ENCODE assay signal across 8 mouse cellular contexts in the genomic region with DNA sequence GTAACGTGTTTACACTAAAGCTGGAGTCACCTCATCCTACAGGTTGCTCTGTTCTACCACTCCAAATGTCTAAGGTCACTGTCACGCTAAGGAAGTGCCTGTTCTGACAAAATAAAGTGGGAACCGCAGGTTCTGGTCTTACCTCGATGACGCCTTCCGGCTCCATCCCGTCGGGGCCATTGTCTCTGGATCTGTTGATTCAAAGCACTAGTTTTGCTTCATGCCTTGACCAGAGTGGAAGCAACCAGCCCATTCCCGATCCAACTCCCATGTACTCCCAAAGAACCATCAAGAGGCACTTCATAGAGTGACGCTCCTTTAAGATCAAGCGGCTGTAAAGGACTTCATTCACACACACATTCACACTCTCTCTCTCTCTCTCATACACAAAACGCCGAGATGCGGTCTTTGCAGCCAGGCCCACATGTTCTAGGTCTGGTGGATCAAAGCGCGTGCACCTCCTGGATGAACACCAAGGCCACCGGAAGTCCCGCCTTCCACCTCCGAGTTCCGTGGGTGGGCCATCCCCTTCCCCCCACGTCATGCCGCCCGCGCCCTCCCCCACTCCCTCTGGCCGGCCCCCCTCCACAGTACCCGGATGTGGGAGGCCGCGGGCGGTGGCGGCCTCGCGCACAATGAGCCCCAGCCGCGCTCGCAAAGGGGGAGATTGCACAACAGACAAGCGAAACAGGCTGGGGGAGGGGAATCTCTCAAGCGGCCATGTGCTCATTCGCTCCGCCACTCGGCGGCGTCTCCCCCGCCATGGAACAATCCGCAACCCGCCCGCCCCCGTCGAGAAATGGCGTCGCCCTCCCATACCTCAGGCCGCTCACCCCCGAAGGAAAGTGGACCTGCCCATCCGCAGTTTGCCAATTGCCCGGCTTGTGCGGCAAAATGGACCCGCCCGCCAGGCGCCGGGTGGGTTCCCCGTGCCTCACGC. TPM values are rescaled to one million over a fixed set of nuclear protein-coding genes. Genes with fewer than 3 reads are reported as not detected.
DNase-seq lines count a peak whose midpoint lies in the region; ATAC-seq and TF ChIP-seq lines count a peak whose summit lies in the region.

No protein-coding gene starts in this region.

- under 1% methylated on average over 58 of the region's 61 CpGs for WGBS in forebrain, embryonic 14.5 days
- 1% methylated on average over 60 of the region's 61 CpGs for WGBS in lung, adult 2 months

- peak; percentile 57 for ATAC-seq in cerebellum, adult (ENCODE audit: insufficient number of reproducible peaks, low FRiP score, low TSS enrichment)
- ATAC-seq in forebrain, embryonic 14.5 days = peak; percentile 72
- peak; percentile 65 for ATAC-seq in neutrophil, adult 5-6 weeks (ENCODE audit: extremely low read depth, insufficient number of reproducible peaks, low FRiP score, poor library complexity, severe bottlenecking)

- H3K27ac ChIP-seq in ES-Bruce4 (ENCODE audit: insufficient read depth, low read length) = peak overlapping the region; percentile 59
- H3K27ac ChIP-seq in forebrain, embryonic 14.5 days (ENCODE audit: low read depth, low read length) = peak overlapping the region; percentile 97

- H3K4me1 ChIP-seq in ES-Bruce4 (ENCODE audit: control insufficient read depth, insufficient read depth, low read length) = no peaks in the 10 kb centered on the region
- H3K4me1 ChIP-seq in forebrain, embryonic 14.5 days (ENCODE audit: control insufficient read depth, insufficient read depth, low read length) = peaks cover 16% of the 10 kb centered on the region
- peaks cover 8% of the 10 kb centered on the region; the same call in 1 of the 2 replicates for H3K4me1 ChIP-seq in lung, adult 2 months (ENCODE audit: control insufficient read depth, insufficient read depth, low read length)

- peak; percentile 97 for DNase-seq in forebrain, embryonic 14.5 days (ENCODE audit: low spot score)
- peak; percentile 90 for DNase-seq in heart, postnatal 25 days (ENCODE audit: low spot score)
- peak; percentile 90 to 96 for DNase-seq in layer of hippocampus, adult 18-20 months (ENCODE audit: low spot score in 2 of 2)
- DNase-seq in lung, adult 2 months = peak; percentile 91
- DNase-seq in thymus, adult 18-20 months = peak; percentile 90 to 92

- no peak for TF ChIP-seq EP300 in ES-Bruce4 (IDR thresholded peaks at IDR 0.05; ENCODE audit: insufficient read depth, low read depth, low read length)

- H3K4me2 ChIP-seq in forebrain, embryonic 14.5 days (ENCODE audit: low read length) = peak overlapping the region; percentile 94

- no peak for TF ChIP-seq CTCF in ES-Bruce4 (IDR thresholded peaks at IDR 0.05; ENCODE audit: low read depth, low read length)
- no peak for TF ChIP-seq CTCF in lung, adult 2 months (IDR thresholded peaks at IDR 0.05; ENCODE audit: insufficient read depth, low read length)

- intact Hi-C loops in heart, postnatal 25 days (cut with DNase I) = no loop called here

- peak overlapping the region; percentile 93 for H3K4me3 ChIP-seq in ES-Bruce4 (ENCODE audit: low read depth, low read length)
- H3K4me3 ChIP-seq in forebrain, embryonic 14.5 days (ENCODE audit: low read depth, low read length) = peak overlapping the region; percentile 100
- H3K4me3 ChIP-seq in lung, adult 2 months (replicated peaks; ENCODE audit: extremely low read depth, low read depth, low read length) = peak overlapping the region; percentile 94

- peak overlapping the region; percentile 96 for H3K9ac ChIP-seq in ES-Bruce4 (ENCODE audit: low read depth, poor library complexity, severe bottlenecking)
- H3K9ac ChIP-seq in forebrain, embryonic 14.5 days (ENCODE audit: low read length) = peak overlapping the region; percentile 100

- no peaks in the 10 kb centered on the region for H3K27me3 ChIP-seq in ES-Bruce4 (ENCODE audit: control insufficient read depth, insufficient read depth, low read length, poor library complexity, severe bottlenecking)
- no peaks in the 10 kb centered on the region for H3K27me3 ChIP-seq in forebrain, embryonic 14.5 days (replicated peaks; ENCODE audit: control insufficient read depth, insufficient read depth, low read length)

- no peaks in the 10 kb centered on the region for H3K9me3 ChIP-seq in ES-Bruce4 (replicated peaks; ENCODE audit: control insufficient read depth, insufficient read depth, low read length, poor library complexity, severe bottlenecking)
- no peaks in the 10 kb centered on the region for H3K9me3 ChIP-seq in forebrain, embryonic 14.5 days (replicated peaks; ENCODE audit: control insufficient read depth, low read length)

- TF ChIP-seq POLR2A in ES-Bruce4 (IDR thresholded peaks at IDR 0.05; ENCODE audit: insufficient read depth, low read length) = no peak
- peak; percentile 48 for TF ChIP-seq POLR2A in lung, adult 2 months (IDR thresholded peaks at IDR 0.05; ENCODE audit: borderline replicate concordance, extremely low read depth, low read depth, low read length)

- H3K36me3 ChIP-seq in ES-Bruce4 (ENCODE audit: control insufficient read depth, insufficient read depth, low read length, poor library complexity, severe bottlenecking) = peaks cover 71% of the 10 kb centered on the region
- peaks cover 77% of the 10 kb centered on the region for H3K36me3 ChIP-seq in forebrain, embryonic 14.5 days (ENCODE audit: control insufficient read depth, insufficient read depth, low read length)

RNA-seq across cellular contexts. Expression of a gene that starts 1.2 kb away (rescaled TPM):
- polyA plus RNA-seq in ES-Bruce4 (2011; ENCODE audit: insufficient read depth, insufficient read length, low read depth, missing spikeins) = 1,464 and 1,502 TPM in 2 replicates
- polyA plus RNA-seq in forebrain, embryonic 14.5 days (2014; fragmentation: Nextera tagmentation; extraction: Ambion mirVana) = 1,177 and 1,222 TPM in 2 replicates
- 100 to 1,000 TPM; 201 to 206 TPM for total RNA-seq in heart, postnatal 25 days (2021)
- 100 to 1,000 TPM; 325 to 357 TPM for total RNA-seq in layer of hippocampus, adult 18-20 months (2021)
- polyA plus RNA-seq in lung, adult 2 months (2012; rRNA removed) = 152 and 265 TPM in 2 replicates
- total RNA-seq in neutrophil, adult 5-6 weeks (2017) = 265 and 300 TPM in 2 replicates

RNA-seq across cellular contexts. Expression of a gene that starts 5.1 kb away (rescaled TPM):
- polyA plus RNA-seq in ES-Bruce4 (2011; ENCODE audit: insufficient read depth, insufficient read length, low read depth, missing spikeins) = 32.9 and 36.2 TPM in 2 replicates
- 8.2 and 9.6 TPM in 2 replicates for polyA plus RNA-seq in forebrain, embryonic 14.5 days (2014; fragmentation: Nextera tagmentation; extraction: Ambion mirVana)
- total RNA-seq in heart, postnatal 25 days (2021) = 1 to 10 TPM; 7.1 to 7.7 TPM
- total RNA-seq in layer of hippocampus, adult 18-20 months (2021) = 10 to 100 TPM; 13.1 to 13.8 TPM
- 65.6 and 82.8 TPM in 2 replicates for polyA plus RNA-seq in lung, adult 2 months (2012; rRNA removed)
- total RNA-seq in neutrophil, adult 5-6 weeks (2017) = 82.6 and 91.5 TPM in 2 replicates

RNA-seq across cellular contexts. Expression of a gene that starts 8.6 kb away (rescaled TPM):
- polyA plus RNA-seq in ES-Bruce4 (2011; ENCODE audit: insufficient read depth, insufficient read length, low read depth, missing spikeins) = 65.7 and 71.0 TPM in 2 replicates
- polyA plus RNA-seq in forebrain, embryonic 14.5 days (2014; fragmentation: Nextera tagmentation; extraction: Ambion mirVana) = 72.9 and 83.0 TPM in 2 replicates
- 10 to 100 TPM; 15.2 to 16.5 TPM for total RNA-seq in heart, postnatal 25 days (2021)
- 10 to 100 TPM; 56.2 to 60.3 TPM for total RNA-seq in layer of hippocampus, adult 18-20 months (2021)
- polyA plus RNA-seq in lung, adult 2 months (2012; rRNA removed) = 67.3 and 88.1 TPM in 2 replicates
- total RNA-seq in neutrophil, adult 5-6 weeks (2017) = 35.6 and 41.3 TPM in 2 replicates

RNA-seq across cellular contexts. Expression of a gene that starts 10.8 kb away (rescaled TPM):
- polyA plus RNA-seq in ES-Bruce4 (2011; ENCODE audit: insufficient read depth, insufficient read length, low read depth, missing spikeins) = 198 and 221 TPM in 2 replicates
- 81.8 and 88.2 TPM in 2 replicates for polyA plus RNA-seq in forebrain, embryonic 14.5 days (2014; fragmentation: Nextera tagmentation; extraction: Ambion mirVana)
- total RNA-seq in heart, postnatal 25 days (2021) = 10 to 100 TPM; 31.7 to 33.5 TPM
- total RNA-seq in layer of hippocampus, adult 18-20 months (2021) = 10 to 100 TPM; 96.1 to 97.5 TPM
- 43.6 and 55.0 TPM in 2 replicates for polyA plus RNA-seq in lung, adult 2 months (2012; rRNA removed)
- total RNA-seq in neutrophil, adult 5-6 weeks (2017) = 92.3 and 106 TPM in 2 replicates

RNA-seq across cellular contexts. Expression of a gene that starts 14.5 kb away (rescaled TPM):
- 1.3 and 2.9 TPM in 2 replicates for polyA plus RNA-seq in ES-Bruce4 (2011; ENCODE audit: insufficient read depth, insufficient read length, low read depth, missing spikeins)
- polyA plus RNA-seq in forebrain, embryonic 14.5 days (2014; fragmentation: Nextera tagmentation; extraction: Ambion mirVana) = 0.53 TPM in 1 of 2 replicates, not detected in the other
- 1 to 10 TPM; 1.6 to 2.1 TPM for total RNA-seq in heart, postnatal 25 days (2021)
- 1 to 10 TPM; 1.9 to 2.0 TPM for total RNA-seq in layer of hippocampus, adult 18-20 months (2021)
- 16.2 and 21.3 TPM in 2 replicates for polyA plus RNA-seq in lung, adult 2 months (2012; rRNA removed)
- 3.3 and 3.7 TPM in 2 replicates for total RNA-seq in neutrophil, adult 5-6 weeks (2017)

Comparison
In these comparisons a context has a peak if more than half of its experiments do, and no peak if none do; other contexts are left out.
1. Peak in every context shown above with its lines: DNase-seq, ATAC-seq, H3K4me3 ChIP-seq and H3K27ac ChIP-seq.